In the genomic region with DNA sequence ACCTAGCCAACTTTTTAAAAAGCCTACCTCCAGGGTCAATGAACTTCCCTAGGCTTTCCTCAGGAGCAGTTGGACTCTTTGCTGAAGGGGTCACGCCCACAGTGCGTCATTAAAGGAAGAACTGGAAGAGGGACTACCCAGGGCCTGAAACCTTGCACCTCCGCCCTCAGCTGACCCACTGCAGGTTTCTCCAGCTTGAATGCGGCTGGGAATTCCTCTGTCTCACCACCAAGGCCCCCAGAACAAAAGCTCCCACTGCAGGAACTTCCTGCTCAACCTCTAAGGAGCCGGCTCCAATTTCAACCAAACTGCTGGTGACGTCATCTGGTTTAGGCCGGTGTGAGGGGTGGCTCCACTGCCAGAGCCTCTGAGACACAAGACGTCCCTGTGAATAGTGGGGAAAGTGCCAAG, we compare ENCODE assay signal across 9 mouse cellular contexts. TPM values are rescaled to one million over a fixed set of nuclear protein-coding genes. Genes with fewer than 3 reads are reported as not detected.
DNase-seq lines count a peak whose midpoint lies in the region; ATAC-seq and TF ChIP-seq lines count a peak whose summit lies in the region.
"Had no signal": no experiment of that assay in that cellular context is flagged by ENCODE, and none has a peak within 500 bp of the region (broad histone marks: within the 10 kb centered on the region; RNA-seq: fewer than 3 reads in every experiment).

No protein-coding gene starts in this region.

- H3K4me2 ChIP-seq in embryonic facial prominence, embryonic 11.5 days (ENCODE audit: low read depth, low read length) = no peak overlapping the region
- peak overlapping the region; percentile 24 for H3K4me2 ChIP-seq in kidney, embryonic 15.5 days

- no peak overlapping the region for H3K9ac ChIP-seq in embryonic facial prominence, embryonic 11.5 days (replicated peaks; ENCODE audit: low read length)
- H3K9ac ChIP-seq in kidney, embryonic 15.5 days = no peak overlapping the region
- H3K9ac ChIP-seq: liver, embryonic 14.5 days had no signal

- no peaks in the 10 kb centered on the region for H3K27me3 ChIP-seq in embryonic facial prominence, embryonic 11.5 days (ENCODE audit: control insufficient read depth, insufficient read depth, low read length)
- H3K27me3 ChIP-seq in kidney, embryonic 15.5 days = no peaks in the 10 kb centered on the region

- H3K27ac ChIP-seq in embryonic facial prominence, embryonic 11.5 days (replicated peaks; ENCODE audit: low read depth, low read length) = no peak overlapping the region
- peak overlapping the region; percentile 78 for H3K27ac ChIP-seq in kidney, embryonic 15.5 days
- H3K27ac ChIP-seq: liver, embryonic 14.5 days had no signal

- H3K4me1 ChIP-seq in lung, adult 2 months (ENCODE audit: control insufficient read depth, insufficient read depth, low read length) = no peaks in the 10 kb centered on the region
- no peaks in the 10 kb centered on the region for H3K4me1 ChIP-seq in embryonic facial prominence, embryonic 11.5 days (ENCODE audit: control insufficient read depth, insufficient read depth, low read length)
- H3K4me1 ChIP-seq in kidney, embryonic 15.5 days = peaks cover 24% of the 10 kb centered on the region

- H3K9me3 ChIP-seq in embryonic facial prominence, embryonic 11.5 days (replicated peaks; ENCODE audit: control insufficient read depth, low read length) = no peaks in the 10 kb centered on the region
- H3K9me3 ChIP-seq in kidney, embryonic 15.5 days (replicated peaks) = no peaks in the 10 kb centered on the region

- TF ChIP-seq CTCF in lung, adult 2 months (IDR thresholded peaks at IDR 0.05; ENCODE audit: insufficient read depth, low read length) = no peak

- no peak overlapping the region for H3K4me3 ChIP-seq in lung, adult 2 months (replicated peaks; ENCODE audit: extremely low read depth, low read depth, low read length)
- no peak overlapping the region for H3K4me3 ChIP-seq in embryonic facial prominence, embryonic 11.5 days (ENCODE audit: low read depth, low read length)
- no peak overlapping the region for H3K4me3 ChIP-seq in kidney, embryonic 15.5 days (replicated peaks)

- no peaks in the 10 kb centered on the region for H3K36me3 ChIP-seq in embryonic facial prominence, embryonic 11.5 days (replicated peaks; ENCODE audit: control insufficient read depth, insufficient read depth, low read depth, low read length)
- H3K36me3 ChIP-seq in kidney, embryonic 15.5 days = no peaks in the 10 kb centered on the region

- WGBS in lung, adult 2 months = 30% methylated on average over 8 of the region's 8 CpGs
- WGBS in embryonic facial prominence, embryonic 11.5 days = under 1% methylated on average over 8 of the region's 8 CpGs
- whole genome bisulfite sequencing in kidney, embryonic 15.5 days = 6% methylated on average over 8 of the region's 8 CpGs

- DNase-seq in lung, adult 18-20 months = peak; percentile 21 to 52
- DNase-seq in lung, adult 2 months = no peak
- DNase-seq in embryonic facial prominence, embryonic 11.5 days (ENCODE audit: low spot score) = peak; percentile 88
- peak; percentile 80 for DNase-seq in retina, postnatal 1 day
- no peak for DNase-seq in layer of hippocampus, adult 9-11 months
- DNase-seq in cerebellum, adult 11-12 months = no peak
- DNase-seq in thymus, postnatal 36 days = no peak

- ATAC-seq in embryonic facial prominence, embryonic 11.5 days (replicated peaks; ENCODE audit: insufficient number of reproducible peaks, low FRiP score, low TSS enrichment, low read depth) = peak; percentile 80
- peak; percentile 82 for ATAC-seq in kidney, embryonic 15.5 days (replicated peaks; ENCODE audit: low FRiP score)

- TF ChIP-seq POLR2A in lung, adult 2 months (IDR thresholded peaks at IDR 0.05; ENCODE audit: borderline replicate concordance, extremely low read depth, low read depth, low read length) = no peak

RNA-seq across cellular contexts. Expression of a gene that starts 45.4 kb away (rescaled TPM):
- 34.6 and 41.0 TPM in 2 replicates for polyA plus RNA-seq in lung, adult 2 months (2012; rRNA removed)
- 19.0 and 21.9 TPM in 2 replicates for polyA plus RNA-seq in embryonic facial prominence, embryonic 11.5 days (2014; fragmentation: Nextera tagmentation; extraction: Ambion mirVana)
- polyA plus RNA-seq in kidney, embryonic 15.5 days (2015; fragmentation: Nextera tagmentation; extraction: Ambion mirVana) = 25.0 and 26.5 TPM in 2 replicates

Comparison
In these comparisons a context has a peak if more than half of its experiments do, and no peak if none do; other contexts are left out.
1. DNase-seq: peak in lung, adult 18-20 months (2 of 2), embryonic facial prominence, embryonic 11.5 days (single experiment) and retina, postnatal 1 day (single experiment); none in lung, adult 2 months (single experiment), layer of hippocampus, adult 9-11 months (single experiment), cerebellum, adult 11-12 months (single experiment) and thymus, postnatal 36 days (0 of 2).